Mouse (Mus musculus) lung, embryonic 16.5 days (tissue): ENCODE data around the gene Anks6. TPM values are rescaled to one million over a fixed set of nuclear protein-coding genes. Genes with fewer than 3 reads are reported as not detected.

Experiments used
- polyA plus RNA-seq: library from polyadenylated mRNA; unstranded; fragments of >200 nt; fragmentation: Nextera tagmentation; extraction: Ambion mirVana; gene quantifications from 2 replicates; pipeline ENCODE4 v1.2.1, GENCODE M21; 2015

The Anks6 gene
- polyA plus RNA-seq, 1 experiment from 2014 or later = 2.4 TPM

Other genes starting within 250 kb of the Anks6 start
- 0.09 TPM in 1 of 2 replicates, not detected in the other for gene Gabbr2, start 65.6 kb downstream of the Anks6 start, polyA plus RNA-seq
- gene Galnt12, start 34.5 kb upstream of the Anks6 start, polyA plus RNA-seq = 7.9 and 8.3 TPM in 2 replicates
- gene Col15a1, start 150.7 kb upstream of the Anks6 start, polyA plus RNA-seq = 31.0 TPM in 2 replicates